Mouse (Mus musculus): ENCODE data around the gene Tle3.

GRCm38 (mm10) chr9:61421626-61422025 lies 49.5 kb downstream of the Tle3 start:
- no peak for TF ChIP-seq CTCF (conservative IDR thresholded peaks at IDR 0.05; ENCODE audit: low read length)
- TF ChIP-seq POU5F1 (IDR thresholded peaks at IDR 0.05; ENCODE audit: borderline replicate concordance, low read length) = no peak
- TF ChIP-seq NANOG (IDR thresholded peaks at IDR 0.05; ENCODE audit: borderline replicate concordance, low read length) = no peak
